Mouse (Mus musculus): ENCODE data around the gene Stat2. TPM values are rescaled to one million over a fixed set of nuclear protein-coding genes. Genes with fewer than 3 reads are reported as not detected.

Stat2 gene
- polyA plus RNA-seq, 1 experiment from 2014 or later: 20.4 TPM

DNA sequence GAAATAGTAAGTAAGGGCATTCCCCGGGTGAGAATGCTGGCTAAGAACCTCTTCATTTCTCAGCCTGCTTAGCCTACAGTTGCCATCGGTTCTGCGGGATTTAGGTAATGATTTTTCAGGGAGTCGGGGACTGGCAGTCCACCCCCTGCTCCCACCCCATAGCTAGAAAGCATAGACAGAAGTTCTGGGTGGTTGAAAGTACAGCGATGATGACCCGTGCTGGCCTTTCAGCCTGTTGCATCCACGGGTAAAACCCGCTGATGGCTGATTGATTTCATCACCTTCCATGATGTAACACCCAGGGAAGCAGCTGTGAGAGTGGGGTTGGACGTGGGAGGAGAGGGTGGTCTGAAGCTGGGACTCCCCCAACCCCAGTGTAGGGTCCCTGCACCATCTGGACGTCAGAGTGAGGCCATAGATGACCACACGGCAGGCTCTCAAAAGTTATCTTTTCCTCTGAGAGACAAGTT is 28.4 kb downstream of the Stat2 start, which contains the start of gene Il23a:
Gene Il23a, minus strand, starts transcription at position 51 of the 470 bp plus-strand sequence.
- no peak for ATAC-seq
- 85% methylated on average over 11 of the region's 11 CpGs for WGBS

DNA sequence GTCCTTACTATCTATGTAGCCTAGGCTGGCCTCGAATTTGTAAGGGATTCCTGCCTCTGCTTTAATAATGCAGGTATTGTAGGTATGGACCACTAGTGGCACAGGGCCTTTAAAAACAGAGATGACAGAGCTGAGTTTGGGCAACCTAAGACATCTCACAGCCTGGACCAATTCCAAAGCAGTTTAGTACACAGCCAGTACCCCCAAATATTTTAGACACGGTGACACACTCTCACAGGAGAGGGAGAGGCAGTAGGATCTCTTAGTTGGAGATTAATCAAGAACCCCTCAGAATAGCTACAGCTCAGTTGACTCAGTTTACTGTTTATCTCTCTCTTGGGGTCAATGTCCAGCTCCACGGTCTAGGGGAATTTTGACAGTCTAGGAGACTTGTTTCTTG is 32.0 kb downstream of the Stat2 start:
- WGBS: 39% methylated on average over 3 of the region's 3 CpGs
- Histone ChIP-seq H3K27ac (ENCODE audit: low read length) (peak overlapping the region; percentile 93), H3K36me3 (ENCODE audit: control insufficient read depth, insufficient read depth, low read length) (no peaks in the 10 kb centered on the region), H3K9me3 (replicated peaks; ENCODE audit: control insufficient read depth, low read length, poor library complexity, severe bottlenecking) (no peaks in the 10 kb centered on the region), H3K4me1 (ENCODE audit: control insufficient read depth, insufficient read depth, low read length) (peaks cover 13% of the 10 kb centered on the region), H3K9ac (ENCODE audit: low read depth, low read length) (peak overlapping the region; percentile 68), H3K27me3 (ENCODE audit: control insufficient read depth, insufficient read depth, low read depth, low read length) (no peaks in the 10 kb centered on the region), H3K4me3 (ENCODE audit: low read depth, low read length) (peak overlapping the region; percentile 53), H3K4me2 (ENCODE audit: low read length) (peak overlapping the region; percentile 64)
- no peak for ATAC-seq

More for the DNA sequence above, 28.4 kb downstream of the Stat2 start, which contains the start of gene Il23a:
- no peaks in the 10 kb centered on the region for H3K36me3 ChIP-seq (ENCODE audit: control insufficient read depth, insufficient read depth, low read length)
- H3K9ac ChIP-seq (ENCODE audit: low read depth, low read length): no peak within 1 kb of the TSS
- no peaks in the 10 kb centered on the region for H3K27me3 ChIP-seq (ENCODE audit: control insufficient read depth, insufficient read depth, low read depth, low read length)
- peaks cover 5% of the 10 kb centered on the region for H3K4me1 ChIP-seq (ENCODE audit: control insufficient read depth, insufficient read depth, low read length)
- no peaks in the 10 kb centered on the region for H3K9me3 ChIP-seq (replicated peaks; ENCODE audit: control insufficient read depth, low read length, poor library complexity, severe bottlenecking)
- H3K27ac ChIP-seq (ENCODE audit: low read length): no peak within 1 kb of the TSS
- no peak within 1 kb of the TSS for H3K4me3 ChIP-seq (ENCODE audit: low read depth, low read length)
- H3K4me2 ChIP-seq (ENCODE audit: low read length): no peak within 1 kb of the TSS

DNA sequence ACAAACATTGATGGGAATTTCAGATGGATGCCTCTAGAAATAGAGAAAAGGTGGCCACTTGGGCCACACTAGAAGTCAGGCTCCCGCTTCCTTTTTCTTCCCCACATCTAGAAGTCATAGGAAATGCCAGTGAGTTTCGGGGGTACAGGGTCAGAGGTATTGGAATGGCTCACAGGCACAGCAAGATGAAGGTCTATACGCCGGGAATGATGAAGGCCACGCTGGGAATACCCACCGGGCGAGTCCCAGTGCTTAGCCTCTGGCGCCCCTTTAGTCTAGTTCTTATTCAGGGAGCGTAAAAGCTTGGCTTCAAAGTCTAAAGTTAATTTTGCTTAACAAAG is 32.4 kb downstream of the Stat2 start:
- peaks cover 13% of the 10 kb centered on the region for H3K4me1 ChIP-seq (ENCODE audit: control insufficient read depth, insufficient read depth, low read length)
- ATAC-seq: peak; percentile 55
- H3K9me3 ChIP-seq (replicated peaks; ENCODE audit: control insufficient read depth, low read length, poor library complexity, severe bottlenecking): no peaks in the 10 kb centered on the region
- H3K27ac ChIP-seq (ENCODE audit: low read length): peak overlapping the region; percentile 93
- H3K9ac ChIP-seq (ENCODE audit: low read depth, low read length): peak overlapping the region; percentile 68
- under 1% methylated on average over 9 of the region's 9 CpGs for WGBS
- H3K4me3 ChIP-seq (ENCODE audit: low read depth, low read length): peak overlapping the region; percentile 53
- H3K27me3 ChIP-seq (ENCODE audit: control insufficient read depth, insufficient read depth, low read depth, low read length): no peaks in the 10 kb centered on the region
- H3K4me2 ChIP-seq (ENCODE audit: low read length): peak overlapping the region; percentile 64
- H3K36me3 ChIP-seq (ENCODE audit: control insufficient read depth, insufficient read depth, low read length): no peaks in the 10 kb centered on the region

DNA sequence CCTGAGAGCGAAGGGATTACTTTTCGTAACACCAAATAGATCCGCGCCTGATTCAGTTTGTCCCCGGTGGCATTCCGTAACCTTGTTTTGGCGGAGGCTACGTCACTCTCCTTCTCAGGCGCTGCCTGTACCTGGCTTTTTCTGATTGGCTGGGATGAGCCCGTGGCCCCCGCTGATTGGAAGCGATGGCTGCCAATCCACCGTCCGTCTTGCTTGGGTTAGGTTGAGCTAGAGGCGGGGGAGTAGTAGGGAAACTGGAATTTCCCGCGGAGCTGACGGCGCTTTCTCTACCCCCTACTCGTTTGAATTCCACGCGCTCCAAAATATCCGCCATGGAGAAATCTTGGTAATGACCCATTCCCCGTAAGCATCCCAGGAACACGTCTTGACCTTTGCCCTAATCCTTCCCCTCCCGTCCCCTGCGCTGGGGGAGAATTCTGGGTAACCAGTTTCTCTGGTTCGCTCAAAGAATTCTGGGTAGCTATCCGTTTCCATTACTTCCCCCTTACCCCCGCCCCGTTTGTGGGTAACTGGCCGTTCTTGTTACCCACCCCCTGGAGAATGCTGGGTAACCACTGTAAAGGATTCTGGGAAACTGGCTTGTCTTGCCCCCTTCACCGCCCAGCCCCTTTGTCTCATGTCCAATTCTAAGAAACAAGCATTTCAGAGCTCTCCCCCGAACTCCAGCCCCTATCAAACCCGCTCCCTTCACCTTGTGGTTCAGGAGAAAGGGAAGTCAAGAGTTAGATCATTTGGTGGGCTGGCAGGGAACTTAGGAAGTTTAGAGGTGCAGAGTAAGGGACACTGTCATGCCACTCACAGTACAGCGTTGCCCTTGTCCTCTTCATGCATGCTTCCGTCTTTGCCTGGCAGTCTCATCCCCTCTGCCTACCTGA is 33.0 kb downstream of the Stat2 start, which contains the start of gene Pan2:
Gene Pan2, plus strand, starts transcription at position 210 of the 896 bp plus-strand sequence.
- ATAC-seq: peak; percentile 99
- WGBS: 2% methylated on average over 37 of the region's 37 CpGs

DNA sequence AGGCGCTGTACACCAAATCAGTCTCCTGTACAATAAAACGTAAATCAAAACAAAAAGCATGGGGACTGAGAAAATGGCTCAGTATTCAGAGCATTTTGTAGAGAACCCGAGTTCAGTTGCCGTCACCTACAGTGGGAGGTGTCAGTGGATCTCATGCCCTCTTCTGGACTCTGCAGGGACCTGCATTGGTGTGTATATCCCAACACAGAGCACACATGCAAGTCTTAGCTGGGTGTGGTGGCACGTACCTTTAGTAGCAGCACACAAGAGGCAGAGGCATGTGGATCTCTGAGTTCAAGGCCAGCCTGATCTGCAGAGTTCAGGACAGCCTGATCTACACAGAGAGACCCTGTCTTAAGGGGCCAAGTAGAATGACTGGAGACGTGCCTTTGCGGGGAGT is 39.3 kb downstream of the Stat2 start:
- WGBS: 95% methylated on average over 7 of the region's 7 CpGs
- Histone ChIP-seq H3K4me2 (ENCODE audit: low read length) (no peak overlapping the region), H3K27ac (ENCODE audit: low read length) (0 out of 2 replicates have a peak overlapping the region, but pooled peaks have one; percentile 10), H3K4me3 (ENCODE audit: low read depth, low read length) (no peak overlapping the region), H3K36me3 (ENCODE audit: control insufficient read depth, insufficient read depth, low read length) (peaks cover 18% of the 10 kb centered on the region), H3K9ac (ENCODE audit: low read depth, low read length) (no peak overlapping the region), H3K4me1 (ENCODE audit: control insufficient read depth, insufficient read depth, low read length) (no peaks in the 10 kb centered on the region; the same call in 1 of the 2 replicates), H3K9me3 (replicated peaks; ENCODE audit: control insufficient read depth, low read length, poor library complexity, severe bottlenecking) (no peaks in the 10 kb centered on the region), H3K27me3 (ENCODE audit: control insufficient read depth, insufficient read depth, low read depth, low read length) (no peaks in the 10 kb centered on the region)
- ATAC-seq: no peak

More for the DNA sequence above, 33.0 kb downstream of the Stat2 start, which contains the start of gene Pan2:
- Histone ChIP-seq H3K36me3 (ENCODE audit: control insufficient read depth, insufficient read depth, low read length) (0 out of 2 replicates have a peak, but pooled peaks cover 3% of the 10 kb centered on the region), H3K4me1 (ENCODE audit: control insufficient read depth, insufficient read depth, low read length) (peaks cover 13% of the 10 kb centered on the region), H3K9ac (ENCODE audit: low read depth, low read length) (peak within 1 kb of the TSS; percentile 71), H3K27ac (ENCODE audit: low read length) (peak within 1 kb of the TSS; percentile 93), H3K9me3 (replicated peaks; ENCODE audit: control insufficient read depth, low read length, poor library complexity, severe bottlenecking) (no peaks in the 10 kb centered on the region), H3K27me3 (ENCODE audit: control insufficient read depth, insufficient read depth, low read depth, low read length) (no peaks in the 10 kb centered on the region), H3K4me2 (ENCODE audit: low read length) (peak within 1 kb of the TSS; percentile 71), H3K4me3 (ENCODE audit: low read depth, low read length) (peak within 1 kb of the TSS; percentile 53)

DNA sequence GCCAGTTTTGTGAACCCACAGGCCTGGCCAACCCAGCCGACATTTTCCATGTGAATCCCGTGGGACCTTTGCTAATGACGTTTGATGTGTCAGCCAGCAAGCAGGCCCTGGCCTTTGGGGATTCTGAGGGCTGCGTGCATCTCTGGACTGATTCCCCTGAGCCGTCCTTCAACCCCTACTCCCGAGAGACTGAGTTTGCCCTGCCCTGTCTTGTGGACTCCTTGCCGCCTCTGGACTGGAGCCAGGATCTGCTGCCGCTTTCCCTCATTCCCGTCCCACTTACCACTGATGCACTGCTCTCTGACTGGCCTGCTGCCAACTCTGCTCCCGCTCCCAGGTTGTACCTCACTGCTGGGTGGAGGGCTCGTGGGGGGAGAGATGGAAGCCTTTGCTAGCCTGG is 39.8 kb downstream of the Stat2 start:
- no peaks in the 10 kb centered on the region for H3K9me3 ChIP-seq (replicated peaks; ENCODE audit: control insufficient read depth, low read length, poor library complexity, severe bottlenecking)
- H3K4me3 ChIP-seq (ENCODE audit: low read depth, low read length): no peak overlapping the region
- no peak overlapping the region for H3K9ac ChIP-seq (ENCODE audit: low read depth, low read length)
- 0 out of 2 replicates have a peak overlapping the region, but pooled peaks have one; percentile 10 for H3K27ac ChIP-seq (ENCODE audit: low read length)
- H3K4me1 ChIP-seq (ENCODE audit: control insufficient read depth, insufficient read depth, low read length): no peaks in the 10 kb centered on the region; the same call in 1 of the 2 replicates
- 58% methylated on average over 11 of the region's 11 CpGs for WGBS
- no peaks in the 10 kb centered on the region for H3K27me3 ChIP-seq (ENCODE audit: control insufficient read depth, insufficient read depth, low read depth, low read length)
- H3K36me3 ChIP-seq (ENCODE audit: control insufficient read depth, insufficient read depth, low read length): peaks cover 23% of the 10 kb centered on the region
- no peak overlapping the region for H3K4me2 ChIP-seq (ENCODE audit: low read length)
- no peak for ATAC-seq

DNA sequence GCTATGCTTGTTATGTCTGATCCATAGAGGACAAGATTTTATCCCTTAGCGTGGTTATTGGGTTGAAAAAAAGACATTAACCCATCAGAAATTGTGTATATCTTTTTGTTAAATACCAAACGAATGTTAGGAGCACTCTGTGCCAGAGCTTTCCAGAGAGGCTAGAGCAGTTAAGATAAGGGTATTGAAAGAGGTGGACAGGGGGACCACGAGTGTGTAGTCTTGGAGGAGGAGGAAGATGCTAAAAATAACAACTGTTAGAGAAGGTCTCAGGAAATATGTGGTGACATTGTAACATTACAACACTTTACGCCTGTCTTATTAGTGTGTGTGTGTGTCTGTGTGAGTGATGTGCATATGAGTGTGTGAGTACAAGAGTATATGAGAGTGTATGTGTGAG is 40.5 kb downstream of the Stat2 start:
- Histone ChIP-seq H3K4me1 (ENCODE audit: control insufficient read depth, insufficient read depth, low read length) (no peaks in the 10 kb centered on the region; the same call in 1 of the 2 replicates), H3K9me3 (replicated peaks; ENCODE audit: control insufficient read depth, low read length, poor library complexity, severe bottlenecking) (no peaks in the 10 kb centered on the region), H3K27ac (ENCODE audit: low read length) (no peak overlapping the region), H3K4me2 (ENCODE audit: low read length) (no peak overlapping the region), H3K27me3 (ENCODE audit: control insufficient read depth, insufficient read depth, low read depth, low read length) (no peaks in the 10 kb centered on the region), H3K9ac (ENCODE audit: low read depth, low read length) (no peak overlapping the region), H3K4me3 (ENCODE audit: low read depth, low read length) (no peak overlapping the region), H3K36me3 (ENCODE audit: control insufficient read depth, insufficient read depth, low read length) (peaks cover 27% of the 10 kb centered on the region)
- 87% methylated on average over 4 of the region's 4 CpGs for WGBS
- ATAC-seq: no peak

DNA sequence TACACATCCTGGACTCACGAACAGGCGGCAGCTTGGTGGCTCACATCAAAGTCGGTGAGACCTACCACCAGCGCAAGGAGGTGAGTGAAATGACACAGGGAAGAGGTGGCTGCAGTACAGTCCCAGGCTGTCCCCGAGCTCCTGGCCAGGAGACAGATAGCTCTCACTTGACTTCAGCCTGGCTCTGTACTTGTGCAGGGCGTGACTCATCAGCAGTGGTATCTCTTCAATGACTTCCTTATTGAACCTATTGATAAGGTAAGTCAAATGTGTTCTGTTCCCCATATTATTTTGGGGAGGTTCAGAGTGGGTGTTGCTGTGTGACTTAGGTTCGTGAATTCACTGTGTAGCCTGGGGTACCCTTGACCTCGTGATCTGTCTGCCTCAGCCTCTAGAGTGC is 45.2 kb downstream of the Stat2 start:
- Histone ChIP-seq H3K27me3 (ENCODE audit: control insufficient read depth, insufficient read depth, low read depth, low read length) (no peaks in the 10 kb centered on the region), H3K36me3 (ENCODE audit: control insufficient read depth, insufficient read depth, low read length) (peaks cover 30% of the 10 kb centered on the region), H3K4me3 (ENCODE audit: low read depth, low read length) (no peak overlapping the region), H3K4me1 (ENCODE audit: control insufficient read depth, insufficient read depth, low read length) (no peaks in the 10 kb centered on the region; the same call in 1 of the 2 replicates), H3K9me3 (replicated peaks; ENCODE audit: control insufficient read depth, low read length, poor library complexity, severe bottlenecking) (no peaks in the 10 kb centered on the region), H3K9ac (ENCODE audit: low read depth, low read length) (no peak overlapping the region), H3K4me2 (ENCODE audit: low read length) (no peak overlapping the region), H3K27ac (ENCODE audit: low read length) (no peak overlapping the region)
- ATAC-seq: no peak
- WGBS: 93% methylated on average over 8 of the region's 8 CpGs

DNA sequence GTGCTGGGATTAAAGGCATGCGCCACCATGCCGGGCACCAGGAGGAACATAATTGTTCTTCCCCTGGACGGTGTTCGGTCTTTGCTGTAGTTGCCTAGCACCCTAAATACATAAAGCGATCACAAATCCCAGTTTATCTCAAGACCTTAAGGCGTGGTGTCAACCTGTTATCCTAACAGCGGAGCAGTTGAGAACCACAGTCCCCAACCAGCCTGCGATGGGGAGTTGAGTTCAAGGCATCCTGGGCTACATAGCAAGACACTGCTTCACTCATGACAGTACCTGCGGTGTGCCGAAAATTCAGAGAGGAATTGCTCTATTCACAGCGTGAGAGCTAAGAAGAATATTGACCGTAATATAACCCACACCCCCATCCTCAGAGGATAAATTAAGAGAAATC is 51.3 kb downstream of the Stat2 start:
- Histone ChIP-seq H3K27ac (ENCODE audit: low read length) (peak overlapping the region; percentile 69), H3K9me3 (replicated peaks; ENCODE audit: control insufficient read depth, low read length, poor library complexity, severe bottlenecking) (no peaks in the 10 kb centered on the region), H3K36me3 (ENCODE audit: control insufficient read depth, insufficient read depth, low read length) (peaks cover 21% of the 10 kb centered on the region), H3K4me3 (ENCODE audit: low read depth, low read length) (peak overlapping the region; percentile 72), H3K9ac (ENCODE audit: low read depth, low read length) (peak overlapping the region; percentile 67), H3K4me1 (ENCODE audit: control insufficient read depth, insufficient read depth, low read length) (peaks cover 18% of the 10 kb centered on the region), H3K4me2 (ENCODE audit: low read length) (peak overlapping the region; percentile 80), H3K27me3 (ENCODE audit: control insufficient read depth, insufficient read depth, low read depth, low read length) (no peaks in the 10 kb centered on the region)
- 54% methylated on average over 12 of the region's 12 CpGs for WGBS
- ATAC-seq: no peak
